Mouse (Mus musculus): ENCODE measurements around the gene Zfp775. TPM values are rescaled to one million over a fixed set of nuclear protein-coding genes. Genes with fewer than 3 reads are reported as not detected.
A peak's percentile ranks its signal among the peaks of the same experiment; 100 is the strongest.
"Not testable (repeated sequence)": the region's sequence is repeated elsewhere in the genome, so short reads cannot be mapped to it uniquely, and the experiment has no call there.

Zfp775 gene
- polyA plus RNA-seq, 1 experiment from 2014 or later = 6.6 TPM

- Histone ChIP-seq H3K9ac (ENCODE audit: low read depth, low read length) (no peak overlapping the region), H3K4me3 (ENCODE audit: low read length) (no peak overlapping the region), H3K27ac (ENCODE audit: low read depth, low read length) (no peak overlapping the region), H3K27me3 (ENCODE audit: control insufficient read depth, insufficient read depth, low read length) (no peaks in the 10 kb centered on the region), H3K4me1 (ENCODE audit: control insufficient read depth, insufficient read depth, low read length) (no peaks in the 10 kb centered on the region), H3K9me3 (ENCODE audit: control insufficient read depth, low read length) (no peaks in the 10 kb centered on the region), H3K4me2 (replicated peaks; ENCODE audit: low read depth, low read length) (no peak overlapping the region), H3K36me3 (ENCODE audit: control insufficient read depth, insufficient read depth, low read length) (peaks cover 23% of the 10 kb centered on the region)
- ATAC-seq (ENCODE audit: low FRiP score, low TSS enrichment) = no peak
- 95% methylated on average over 30 of the region's 30 CpGs for WGBS
These were observed 18.2 kb downstream of the Zfp775 start for GRCm38 (mm10) chr6:48620031-48620430.

GRCm38 (mm10) chr6:48622186-48622843 lies 20.5 kb downstream of the Zfp775 start:
- H3K27ac ChIP-seq (ENCODE audit: low read depth, low read length); ATAC-seq (ENCODE audit: low FRiP score, low TSS enrichment); H3K4me1 ChIP-seq (ENCODE audit: control insufficient read depth, insufficient read depth, low read length); H3K9ac ChIP-seq (ENCODE audit: low read depth, low read length); H3K4me3 ChIP-seq (ENCODE audit: low read length); H3K4me2 ChIP-seq (replicated peaks; ENCODE audit: low read depth, low read length); H3K9me3 ChIP-seq (ENCODE audit: control insufficient read depth, low read length); H3K27me3 ChIP-seq (ENCODE audit: control insufficient read depth, insufficient read depth, low read length): not testable (repeated sequence)
- WGBS = 87% methylated on average over 8 of the region's 8 CpGs
- H3K36me3 ChIP-seq (ENCODE audit: control insufficient read depth, insufficient read depth, low read length) = peaks cover 23% of the 10 kb centered on the region

- Histone ChIP-seq H3K4me3 (ENCODE audit: low read length) (no peak overlapping the region), H3K4me2 (replicated peaks; ENCODE audit: low read depth, low read length) (no peak overlapping the region), H3K9me3 (ENCODE audit: control insufficient read depth, low read length) (no peaks in the 10 kb centered on the region), H3K36me3 (ENCODE audit: control insufficient read depth, insufficient read depth, low read length) (peaks cover 23% of the 10 kb centered on the region), H3K27ac (ENCODE audit: low read depth, low read length) (no peak overlapping the region), H3K4me1 (ENCODE audit: control insufficient read depth, insufficient read depth, low read length) (0 out of 2 replicates have a peak, but pooled peaks cover 9% of the 10 kb centered on the region), H3K27me3 (ENCODE audit: control insufficient read depth, insufficient read depth, low read length) (peaks cover 7% of the 10 kb centered on the region), H3K9ac (ENCODE audit: low read depth, low read length) (no peak overlapping the region)
- ATAC-seq (ENCODE audit: low FRiP score, low TSS enrichment) = no peak
- 35% methylated on average over 1 of the region's 1 CpGs for WGBS
These were observed 21.6 kb downstream of the Zfp775 start for GRCm38 (mm10) chr6:48623460-48623859.

- 25% methylated on average over 8 of the region's 8 CpGs for WGBS
- Histone ChIP-seq H3K36me3 (ENCODE audit: control insufficient read depth, insufficient read depth, low read length) (no peaks in the 10 kb centered on the region; the same call in 1 of the 2 replicates), H3K9ac (ENCODE audit: low read depth, low read length) (peak within 1 kb of the TSS; percentile 36; the same call in 1 of the 2 replicates), H3K4me2 (replicated peaks; ENCODE audit: low read depth, low read length) (peak within 1 kb of the TSS; percentile 73), H3K4me1 (ENCODE audit: control insufficient read depth, insufficient read depth, low read length) (peaks cover 22% of the 10 kb centered on the region), H3K27ac (ENCODE audit: low read depth, low read length) (no peak within 1 kb of the TSS), H3K9me3 (ENCODE audit: control insufficient read depth, low read length) (no peaks in the 10 kb centered on the region), H3K27me3 (ENCODE audit: control insufficient read depth, insufficient read depth, low read length) (peaks cover 10% of the 10 kb centered on the region), H3K4me3 (ENCODE audit: low read length) (peak within 1 kb of the TSS; percentile 47)
- no peak for ATAC-seq (ENCODE audit: low FRiP score, low TSS enrichment)
These were observed 24.6 kb downstream of the Zfp775 start, which contains the start of gene AI854703 for GRCm38 (mm10) chr6:48626464-48626863. Gene AI854703, plus strand, starts transcription at chr6:48626764.

GRCm38 (mm10) chr6:48626984-48627383 lies 25.1 kb downstream of the Zfp775 start:
- ATAC-seq (ENCODE audit: low FRiP score, low TSS enrichment) = no peak
- H3K27me3 ChIP-seq (ENCODE audit: control insufficient read depth, insufficient read depth, low read length) = peaks cover 10% of the 10 kb centered on the region
- under 1% methylated on average over 32 of the region's 32 CpGs for WGBS
- peak overlapping the region; percentile 36; the same call in 1 of the 2 replicates for H3K9ac ChIP-seq (ENCODE audit: low read depth, low read length)
- H3K36me3 ChIP-seq (ENCODE audit: control insufficient read depth, insufficient read depth, low read length) = no peaks in the 10 kb centered on the region
- peak overlapping the region; percentile 47 for H3K4me3 ChIP-seq (ENCODE audit: low read length)
- no peak overlapping the region for H3K27ac ChIP-seq (ENCODE audit: low read depth, low read length)
- peaks cover 22% of the 10 kb centered on the region for H3K4me1 ChIP-seq (ENCODE audit: control insufficient read depth, insufficient read depth, low read length)
- H3K4me2 ChIP-seq (replicated peaks; ENCODE audit: low read depth, low read length) = peak overlapping the region; percentile 73
- no peaks in the 10 kb centered on the region for H3K9me3 ChIP-seq (ENCODE audit: control insufficient read depth, low read length)

GRCm38 (mm10) chr6:48627511-48627924 lies 25.7 kb downstream of the Zfp775 start:
- H3K27me3 ChIP-seq (ENCODE audit: control insufficient read depth, insufficient read depth, low read length) = peaks cover 10% of the 10 kb centered on the region
- H3K27ac ChIP-seq (ENCODE audit: low read depth, low read length) = no peak overlapping the region
- peak overlapping the region; percentile 47 for H3K4me3 ChIP-seq (ENCODE audit: low read length)
- peaks cover 22% of the 10 kb centered on the region for H3K4me1 ChIP-seq (ENCODE audit: control insufficient read depth, insufficient read depth, low read length)
- no peaks in the 10 kb centered on the region for H3K36me3 ChIP-seq (ENCODE audit: control insufficient read depth, insufficient read depth, low read length)
- 6% methylated on average over 7 of the region's 7 CpGs for WGBS
- H3K9me3 ChIP-seq (ENCODE audit: control insufficient read depth, low read length) = no peaks in the 10 kb centered on the region
- no peak for ATAC-seq (ENCODE audit: low FRiP score, low TSS enrichment)
- H3K9ac ChIP-seq (ENCODE audit: low read depth, low read length) = peak overlapping the region; percentile 36; the same call in 1 of the 2 replicates
- peak overlapping the region; percentile 73 for H3K4me2 ChIP-seq (replicated peaks; ENCODE audit: low read depth, low read length)

- 65% methylated on average over 3 of the region's 3 CpGs for WGBS
- H3K4me1 ChIP-seq (ENCODE audit: control insufficient read depth, insufficient read depth, low read length) = peaks cover 22% of the 10 kb centered on the region
- no peak overlapping the region for H3K27ac ChIP-seq (ENCODE audit: low read depth, low read length)
- no peak overlapping the region for H3K4me2 ChIP-seq (replicated peaks; ENCODE audit: low read depth, low read length)
- no peak overlapping the region for H3K4me3 ChIP-seq (ENCODE audit: low read length)
- ATAC-seq (ENCODE audit: low FRiP score, low TSS enrichment) = no peak; the same call in 1 of the 2 replicates
- 0 out of 2 replicates have a peak overlapping the region, but pooled peaks have one; percentile 51 for H3K9ac ChIP-seq (ENCODE audit: low read depth, low read length)
- H3K27me3 ChIP-seq (ENCODE audit: control insufficient read depth, insufficient read depth, low read length) = peaks cover 10% of the 10 kb centered on the region
- no peaks in the 10 kb centered on the region for H3K36me3 ChIP-seq (ENCODE audit: control insufficient read depth, insufficient read depth, low read length)
- no peaks in the 10 kb centered on the region for H3K9me3 ChIP-seq (ENCODE audit: control insufficient read depth, low read length)
These were observed 26.5 kb downstream of the Zfp775 start for GRCm38 (mm10) chr6:48628377-48628776.

- H3K4me3 ChIP-seq (ENCODE audit: low read length) = peak overlapping the region; percentile 43
- H3K4me2 ChIP-seq (replicated peaks; ENCODE audit: low read depth, low read length) = peak overlapping the region; percentile 89
- ATAC-seq (ENCODE audit: low FRiP score, low TSS enrichment) = peak; percentile 24; the same call in 1 of the 2 replicates
- H3K4me1 ChIP-seq (ENCODE audit: control insufficient read depth, insufficient read depth, low read length) = peaks cover 22% of the 10 kb centered on the region
- peaks cover 10% of the 10 kb centered on the region for H3K27me3 ChIP-seq (ENCODE audit: control insufficient read depth, insufficient read depth, low read length)
- 7% methylated on average over 54 of the region's 54 CpGs for WGBS
- H3K9ac ChIP-seq (ENCODE audit: low read depth, low read length) = peak overlapping the region; percentile 51
- H3K36me3 ChIP-seq (ENCODE audit: control insufficient read depth, insufficient read depth, low read length) = no peaks in the 10 kb centered on the region
- H3K27ac ChIP-seq (ENCODE audit: low read depth, low read length) = no peak overlapping the region
- no peaks in the 10 kb centered on the region for H3K9me3 ChIP-seq (ENCODE audit: control insufficient read depth, low read length)
These were observed 27.2 kb downstream of the Zfp775 start for GRCm38 (mm10) chr6:48628808-48629660.
